Mouse (Mus musculus): ENCODE measurements around the gene Tspyl2. TPM values are rescaled to one million over a fixed set of nuclear protein-coding genes. Genes with fewer than 3 reads are reported as not detected.
"Not testable (repeated sequence)": the region's sequence is repeated elsewhere in the genome, so short reads cannot be mapped to it uniquely, and the experiment has no call there.

The Tspyl2 gene
- total and polyA plus RNA-seq, 3 experiments, result 13.3 to 16.1 (median 13.6) TPM

- Histone ChIP-seq H3K9ac (ENCODE audit: low read depth, low read length) (no peak overlapping the region), H3K4me3 (no peak overlapping the region), H3K27me3 (ENCODE audit: control insufficient read depth, insufficient read depth, low read length) (no peaks in the 10 kb centered on the region), H3K4me1 (ENCODE audit: control insufficient read depth, insufficient read depth, low read length) (no peaks in the 10 kb centered on the region; the same call in 1 of the 2 replicates), H3K79me2 (replicated peaks; ENCODE audit: control insufficient read depth, insufficient read depth, low read length) (no peaks in the 10 kb centered on the region), H3K27ac (no peak overlapping the region), H3K36me3 (ENCODE audit: control insufficient read depth, insufficient read depth, low read length) (no peaks in the 10 kb centered on the region)
- TF ChIP-seq POLR2A (IDR thresholded peaks at IDR 0.05; ENCODE audit: insufficient read depth, low read depth, low read length) (no peak), EP300 (IDR thresholded peaks at IDR 0.05; ENCODE audit: insufficient read depth, low read depth, low read length) (no peak), CTCF (IDR thresholded peaks at IDR 0.05) (no peak)
- 95% methylated on average over 14 of the region's 14 CpGs for WGBS
- intact Hi-C loops (cut with DNase I), result loop anchor here (10.0 kb wide), 1 partner anchor 332 kb away; the partner anchor contains the start of genes Ribc1 and Smc1a
- DNase-seq, result no peak
Observed at GRCm38 (mm10) chrX:152347041-152347440, 4.8 kb upstream of the Tspyl2 start.

DNA sequence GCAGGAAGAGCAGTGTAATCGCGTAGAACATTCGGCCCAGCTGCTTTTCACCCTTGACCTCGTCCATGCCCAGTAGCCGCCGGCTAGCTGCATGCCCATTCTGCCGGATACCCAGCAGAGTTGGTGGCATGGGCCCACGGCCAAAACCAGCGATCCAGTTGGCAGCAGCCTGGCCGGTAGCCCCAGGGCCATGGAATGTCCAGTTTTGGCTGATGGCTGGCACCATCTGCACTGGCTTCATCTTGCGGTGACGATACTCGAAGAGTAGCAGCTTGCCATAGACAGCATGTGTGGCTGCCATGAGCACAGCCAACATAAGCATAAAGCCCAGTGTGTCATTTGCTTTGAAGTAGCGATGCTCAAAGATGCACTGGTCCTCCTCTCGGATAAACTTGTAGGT, 4.4 kb upstream of the Tspyl2 start:
- DNase-seq, result no peak
- H3K9ac ChIP-seq (ENCODE audit: low read depth, low read length), result no peak overlapping the region
- no peak overlapping the region for H3K4me3 ChIP-seq
- no peaks in the 10 kb centered on the region for H3K36me3 ChIP-seq (ENCODE audit: control insufficient read depth, insufficient read depth, low read length)
- H3K79me2 ChIP-seq (replicated peaks; ENCODE audit: control insufficient read depth, insufficient read depth, low read length), result no peaks in the 10 kb centered on the region
- intact Hi-C loops (cut with DNase I), result loop anchor here (10.0 kb wide), 1 partner anchor 332 kb away; the partner anchor contains the start of genes Ribc1 and Smc1a
- no peak overlapping the region for H3K27ac ChIP-seq
- TF ChIP-seq EP300 (IDR thresholded peaks at IDR 0.05; ENCODE audit: insufficient read depth, low read depth, low read length), result no peak
- no peak for TF ChIP-seq POLR2A (IDR thresholded peaks at IDR 0.05; ENCODE audit: insufficient read depth, low read depth, low read length)
- no peak for TF ChIP-seq CTCF (IDR thresholded peaks at IDR 0.05)
- WGBS, result 85% methylated on average over 15 of the region's 15 CpGs
- H3K4me1 ChIP-seq (ENCODE audit: control insufficient read depth, insufficient read depth, low read length), result no peaks in the 10 kb centered on the region; the same call in 1 of the 2 replicates
- H3K27me3 ChIP-seq (ENCODE audit: control insufficient read depth, insufficient read depth, low read length), result no peaks in the 10 kb centered on the region

- intact Hi-C loops (cut with DNase I), result loop anchor here (5.0 to 10.0 kb wide), 2 partner anchors 111 to 328 kb away; partner anchors contain the start of genes Kdm5c, Ribc1 and Smc1a
- Histone ChIP-seq H3K27ac (peak overlapping the region; percentile 86), H3K27me3 (ENCODE audit: control insufficient read depth, insufficient read depth, low read length) (no peaks in the 10 kb centered on the region), H3K4me3 (peak overlapping the region; percentile 57), H3K9ac (ENCODE audit: low read depth, low read length) (peak overlapping the region; percentile 81), H3K4me1 (ENCODE audit: control insufficient read depth, insufficient read depth, low read length) (no peaks in the 10 kb centered on the region; the same call in 1 of the 2 replicates), H3K79me2 (replicated peaks; ENCODE audit: control insufficient read depth, insufficient read depth, low read length) (no peaks in the 10 kb centered on the region), H3K36me3 (ENCODE audit: control insufficient read depth, insufficient read depth, low read length) (no peaks in the 10 kb centered on the region)
- TF ChIP-seq POLR2A (IDR thresholded peaks at IDR 0.05; ENCODE audit: insufficient read depth, low read depth, low read length) (no peak), CTCF (IDR thresholded peaks at IDR 0.05) (no peak), EP300 (IDR thresholded peaks at IDR 0.05; ENCODE audit: insufficient read depth, low read depth, low read length) (no peak)
- DNase-seq, result no peak
- WGBS, result 28% methylated on average over 6 of the region's 6 CpGs
Observed at GRCm38 (mm10) chrX:152342903-152343302, 678 bp upstream of the Tspyl2 start.

DNA sequence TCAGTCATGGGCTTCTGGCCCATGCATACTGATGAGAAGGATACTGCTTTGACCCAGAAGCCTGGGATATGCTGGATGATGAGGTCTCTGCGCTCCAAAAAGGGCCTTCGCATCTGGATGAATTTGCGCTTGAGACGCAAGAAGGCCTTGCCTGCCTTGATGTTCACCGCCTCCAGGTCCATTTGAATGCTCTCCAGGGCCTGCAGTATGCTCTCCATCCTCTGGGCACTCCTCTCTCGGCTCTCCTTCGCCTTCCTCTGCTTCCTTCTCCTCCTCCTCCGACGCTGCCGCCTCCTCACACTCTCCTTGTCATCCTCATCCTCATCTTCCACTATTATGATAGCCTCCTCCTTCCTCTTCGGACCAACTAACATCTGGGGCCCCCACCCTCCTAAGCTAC, 729 bp downstream of the Tspyl2 start:
- peak overlapping the region; percentile 86; the same call in 1 of the 2 replicates for H3K27ac ChIP-seq
- WGBS, result 38% methylated on average over 11 of the region's 11 CpGs

GRCm38 (mm10) chrX:152336546-152337332, 5.5 kb downstream of the Tspyl2 start:
- Histone ChIP-seq H3K27ac (peak overlapping the region; percentile 76), H3K4me1 (ENCODE audit: control insufficient read depth, insufficient read depth, low read length) (no peaks in the 10 kb centered on the region; the same call in 1 of the 2 replicates), H3K27me3 (ENCODE audit: control insufficient read depth, insufficient read depth, low read length) (no peaks in the 10 kb centered on the region), H3K4me3 (peak overlapping the region; percentile 40), H3K36me3 (ENCODE audit: control insufficient read depth, insufficient read depth, low read length) (no peaks in the 10 kb centered on the region), H3K79me2 (replicated peaks; ENCODE audit: control insufficient read depth, insufficient read depth, low read length) (no peaks in the 10 kb centered on the region), H3K9ac (ENCODE audit: low read depth, low read length) (peak overlapping the region; percentile 47)
- TF ChIP-seq POLR2A (IDR thresholded peaks at IDR 0.05; ENCODE audit: insufficient read depth, low read depth, low read length) (peak; percentile 75), EP300 (IDR thresholded peaks at IDR 0.05; ENCODE audit: insufficient read depth, low read depth, low read length) (0 out of 2 replicates have a peak, but pooled peaks have one; percentile 36), CTCF (IDR thresholded peaks at IDR 0.05) (no peak)
- WGBS, result 15% methylated on average over 32 of the region's 33 CpGs
- peak; percentile 86 to 92 for DNase-seq
- intact Hi-C loops (cut with DNase I), result no loop called here

More for the DNA sequence above, 729 bp downstream of the Tspyl2 start:
- Histone ChIP-seq H3K36me3 (ENCODE audit: control insufficient read depth, insufficient read depth, low read length) (no peaks in the 10 kb centered on the region), H3K27me3 (ENCODE audit: control insufficient read depth, insufficient read depth, low read length) (no peaks in the 10 kb centered on the region), H3K4me1 (ENCODE audit: control insufficient read depth, insufficient read depth, low read length) (no peaks in the 10 kb centered on the region; the same call in 1 of the 2 replicates), H3K4me3 (peak overlapping the region; percentile 57), H3K79me2 (replicated peaks; ENCODE audit: control insufficient read depth, insufficient read depth, low read length) (no peaks in the 10 kb centered on the region), H3K9ac (ENCODE audit: low read depth, low read length) (peak overlapping the region; percentile 81; the same call in 1 of the 2 replicates)
- TF ChIP-seq EP300 (IDR thresholded peaks at IDR 0.05; ENCODE audit: insufficient read depth, low read depth, low read length) (no peak), POLR2A (IDR thresholded peaks at IDR 0.05; ENCODE audit: insufficient read depth, low read depth, low read length) (no peak), CTCF (IDR thresholded peaks at IDR 0.05) (no peak)
- intact Hi-C loops (cut with DNase I), result loop anchor here (5.0 to 10.0 kb wide), 2 partner anchors 109 to 327 kb away; partner anchors contain the start of genes Kdm5c, Ribc1 and Smc1a
- DNase-seq, result peak in 1 of 2 experiments; percentile 24

DNA sequence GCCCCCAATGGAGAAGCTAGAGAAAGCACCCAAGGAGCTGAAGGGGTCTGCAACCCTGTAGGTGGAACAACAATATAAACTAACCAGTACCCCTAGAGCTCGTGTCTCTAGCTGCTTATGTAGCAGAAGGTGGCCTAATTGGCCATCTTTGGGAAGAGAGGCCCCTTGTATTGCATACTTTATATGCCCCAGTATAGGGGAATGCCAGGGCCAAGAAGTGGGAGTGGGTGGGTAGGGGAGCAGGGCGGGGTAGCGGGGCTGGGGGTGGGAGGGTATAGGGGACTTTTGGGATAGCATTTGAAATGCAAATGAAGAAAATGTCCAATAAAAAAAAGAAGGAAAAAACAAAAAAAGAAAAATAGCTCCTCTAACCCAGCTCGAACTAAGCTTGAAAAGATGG, 6.1 kb downstream of the Tspyl2 start:
- H3K27me3 ChIP-seq (ENCODE audit: control insufficient read depth, insufficient read depth, low read length), result not testable (repeated sequence)

GRCm38 (mm10) chrX:152329400-152329799, 12.8 kb downstream of the Tspyl2 start:
- DNase-seq; intact Hi-C loops (cut with DNase I); H3K79me2 ChIP-seq (replicated peaks; ENCODE audit: control insufficient read depth, insufficient read depth, low read length); H3K27ac ChIP-seq; H3K4me3 ChIP-seq; H3K9ac ChIP-seq (ENCODE audit: low read depth, low read length); H3K36me3 ChIP-seq (ENCODE audit: control insufficient read depth, insufficient read depth, low read length); H3K27me3 ChIP-seq (ENCODE audit: control insufficient read depth, insufficient read depth, low read length); H3K4me1 ChIP-seq (ENCODE audit: control insufficient read depth, insufficient read depth, low read length): not testable (repeated sequence)

More for the DNA sequence above, 6.1 kb downstream of the Tspyl2 start:
- 50% methylated on average over 4 of the region's 4 CpGs for WGBS
- H3K27ac ChIP-seq, result peak overlapping the region; percentile 48; the same call in 1 of the 2 replicates
- DNase-seq; H3K79me2 ChIP-seq (replicated peaks; ENCODE audit: control insufficient read depth, insufficient read depth, low read length); H3K4me1 ChIP-seq (ENCODE audit: control insufficient read depth, insufficient read depth, low read length); H3K9ac ChIP-seq (ENCODE audit: low read depth, low read length); H3K36me3 ChIP-seq (ENCODE audit: control insufficient read depth, insufficient read depth, low read length); intact Hi-C loops (cut with DNase I): not testable (repeated sequence)
- H3K4me3 ChIP-seq, result peak overlapping the region; percentile 40
